Mouse (Mus musculus) neural tube, embryonic 15.5 days (tissue): ENCODE data around the gene Shbg. TPM values are rescaled to one million over a fixed set of nuclear protein-coding genes. Genes with fewer than 3 reads are reported as not detected.

Source experiments
- ATAC-seq: fragments of 200-750 bp; cut with Nextera tagmentation; 2 replicates; pipeline ENCODE4 v1.8.0; 2017; ENCODE audit warnings: mild to moderate bottlenecking, moderate TSS enrichment, moderate library complexity; ENCODE audit not compliant: low FRiP score
- H3K27ac ChIP-seq: fragments of 300-500 bp; sonication (generic); replicated peaks from 2 replicates; pipeline ENCODE4 v1.5.1; 2015; ENCODE audit warnings: mild to moderate bottlenecking, inconsistent platforms
- H3K27me3 ChIP-seq: fragments of 300-500 bp; sonication (generic); replicated peaks from 2 replicates; pipeline ENCODE4 v1.6.1; 2015; ENCODE audit warnings: inconsistent platforms
- H3K36me3 ChIP-seq: fragments of 300-500 bp; sonication (generic); 2 replicates; pipeline ENCODE4 v1.6.1; 2015; ENCODE audit warnings: inconsistent platforms
- H3K4me1 ChIP-seq: fragments of 300-500 bp; sonication (generic); 2 replicates; pipeline ENCODE4 v1.6.1; 2015; ENCODE audit warnings: inconsistent platforms
- H3K4me2 ChIP-seq: fragments of 300-500 bp; sonication (generic); 2 replicates; pipeline ENCODE4 v1.6.1; 2015; ENCODE audit warnings: inconsistent platforms, mild to moderate bottlenecking, moderate library complexity
- H3K4me3 ChIP-seq: fragments of 300-500 bp; sonication (generic); replicated peaks from 2 replicates; pipeline ENCODE4 v1.5.1; 2015; ENCODE audit warnings: mild to moderate bottlenecking, inconsistent platforms
- H3K9ac ChIP-seq: fragments of 300-500 bp; sonication (generic); replicated peaks from 2 replicates; pipeline ENCODE4 v1.6.1; 2015; ENCODE audit warnings: mild to moderate bottlenecking, inconsistent platforms
- H3K9me3 ChIP-seq: fragments of 300-500 bp; sonication (generic); replicated peaks from 2 replicates; pipeline ENCODE4 v1.6.1; 2016; ENCODE audit warnings: inconsistent platforms
- WGBS: fragments of 180-500 bp; shearing (Covaris S2); methylation state at CpG from one replicate; pipeline ENCODE4 v1.1.7; 2015; ENCODE audit warnings: mixed read lengths; 5-methylcytosine and 5-hydroxymethylcytosine counted together
- polyA plus RNA-seq: library from polyadenylated mRNA; unstranded; fragments of >200 nt; fragmentation: Nextera tagmentation; extraction: Ambion mirVana; gene quantifications from 2 replicates; pipeline ENCODE4 v1.2.1, GENCODE M21; 2015

Shbg gene
- polyA plus RNA-seq, result not detected in 2 replicates

- 74% methylated on average over 5 of the region's 5 CpGs for WGBS
- ATAC-seq, result no peak
- Histone ChIP-seq H3K27ac (no peak within 1 kb of the TSS), H3K9me3 (no peaks in the 10 kb centered on the region), H3K4me2 (no peak within 1 kb of the TSS), H3K4me3 (no peak within 1 kb of the TSS), H3K36me3 (no peaks in the 10 kb centered on the region), H3K27me3 (0 out of 2 replicates have a peak, but pooled peaks cover 4% of the 10 kb centered on the region), H3K4me1 (peaks cover 16% of the 10 kb centered on the region), H3K9ac (no peak within 1 kb of the TSS)
These were observed at the start of gene Shbg for GRCm38 (mm10) chr11:69617805-69618204. Gene Shbg (minus strand): TSS chr11:69617905.

GRCm38 (mm10) chr11:69666665-69667005 lies 48.9 kb upstream of the Shbg start:
- Histone ChIP-seq H3K9me3 (no peaks in the 10 kb centered on the region), H3K36me3 (peaks cover 62% of the 10 kb centered on the region), H3K27me3 (no peaks in the 10 kb centered on the region), H3K4me3 (no peak overlapping the region), H3K27ac (no peak overlapping the region), H3K4me2 (no peak overlapping the region), H3K9ac (no peak overlapping the region), H3K4me1 (peaks cover 38% of the 10 kb centered on the region)
- no peak for ATAC-seq
- 91% methylated on average over 3 of the region's 3 CpGs for WGBS

GRCm38 (mm10) chr11:69665961-69666664 lies 48.4 kb upstream of the Shbg start, which contains the start of gene Cd68:
Gene Cd68 (minus strand): TSS chr11:69666153.
- Histone ChIP-seq H3K9ac (no peak within 1 kb of the TSS), H3K36me3 (peaks cover 62% of the 10 kb centered on the region), H3K4me1 (peaks cover 43% of the 10 kb centered on the region), H3K4me2 (no peak within 1 kb of the TSS), H3K27me3 (no peaks in the 10 kb centered on the region), H3K4me3 (no peak within 1 kb of the TSS), H3K27ac (no peak within 1 kb of the TSS), H3K9me3 (no peaks in the 10 kb centered on the region)
- no peak for ATAC-seq
- 39% methylated on average over 7 of the region's 7 CpGs for WGBS

- Histone ChIP-seq H3K9ac (no peak overlapping the region), H3K4me2 (no peak overlapping the region), H3K27ac (no peak overlapping the region), H3K36me3 (peaks cover 62% of the 10 kb centered on the region), H3K27me3 (no peaks in the 10 kb centered on the region), H3K9me3 (no peaks in the 10 kb centered on the region), H3K4me3 (no peak overlapping the region), H3K4me1 (peaks cover 44% of the 10 kb centered on the region)
- ATAC-seq, result no peak
- WGBS, result 78% methylated on average over 9 of the region's 9 CpGs
These were observed 47.8 kb upstream of the Shbg start for GRCm38 (mm10) chr11:69665457-69665960.

GRCm38 (mm10) chr11:69664841-69665240 lies 47.1 kb upstream of the Shbg start:
- Histone ChIP-seq H3K27ac (no peak overlapping the region), H3K9ac (no peak overlapping the region), H3K27me3 (no peaks in the 10 kb centered on the region), H3K9me3 (no peaks in the 10 kb centered on the region), H3K4me3 (no peak overlapping the region), H3K4me2 (no peak overlapping the region), H3K36me3 (peaks cover 61% of the 10 kb centered on the region), H3K4me1 (peaks cover 41% of the 10 kb centered on the region)
- 94% methylated on average over 7 of the region's 7 CpGs for WGBS
- ATAC-seq, result no peak

- Histone ChIP-seq H3K4me1 (peaks cover 31% of the 10 kb centered on the region), H3K27ac (peak overlapping the region; percentile 97; the same call in 1 of the 2 replicates), H3K9ac (no peak overlapping the region), H3K27me3 (no peaks in the 10 kb centered on the region), H3K4me2 (no peak overlapping the region), H3K36me3 (peaks cover 58% of the 10 kb centered on the region), H3K4me3 (no peak overlapping the region), H3K9me3 (no peaks in the 10 kb centered on the region)
- WGBS, result 83% methylated on average over 6 of the region's 6 CpGs
- no peak for ATAC-seq
These were observed 46.1 kb upstream of the Shbg start for GRCm38 (mm10) chr11:69663795-69664194.

GRCm38 (mm10) chr11:69662967-69663671 lies 45.4 kb upstream of the Shbg start:
- peak overlapping the region; percentile 97 for H3K27ac ChIP-seq
- peak overlapping the region; percentile 66 for H3K4me3 ChIP-seq
- H3K9ac ChIP-seq, result peak overlapping the region; percentile 61
- 68% methylated on average over 13 of the region's 13 CpGs for WGBS
- ATAC-seq, result peak; percentile 22
- H3K9me3 ChIP-seq, result no peaks in the 10 kb centered on the region
- peaks cover 28% of the 10 kb centered on the region for H3K4me1 ChIP-seq
- no peaks in the 10 kb centered on the region for H3K27me3 ChIP-seq
- H3K36me3 ChIP-seq, result peaks cover 58% of the 10 kb centered on the region
- H3K4me2 ChIP-seq, result peak overlapping the region; percentile 65

- under 1% methylated on average over 48 of the region's 48 CpGs for WGBS
- peak within 1 kb of the TSS; percentile 61 for H3K9ac ChIP-seq
- peak within 1 kb of the TSS; percentile 66 for H3K4me3 ChIP-seq
- peaks cover 28% of the 10 kb centered on the region for H3K4me1 ChIP-seq
- H3K27me3 ChIP-seq, result no peaks in the 10 kb centered on the region
- peak within 1 kb of the TSS; percentile 65 for H3K4me2 ChIP-seq
- peaks cover 58% of the 10 kb centered on the region for H3K36me3 ChIP-seq
- peak within 1 kb of the TSS; percentile 97 for H3K27ac ChIP-seq
- ATAC-seq, result peak; percentile 95
- no peaks in the 10 kb centered on the region for H3K9me3 ChIP-seq
These were observed 44.7 kb upstream of the Shbg start, which contains the start of gene Mpdu1 for GRCm38 (mm10) chr11:69662213-69662966. Gene Mpdu1 (minus strand): TSS chr11:69662642.

GRCm38 (mm10) chr11:69661221-69661881 lies 43.6 kb upstream of the Shbg start:
- Histone ChIP-seq H3K4me1 (peaks cover 35% of the 10 kb centered on the region), H3K9ac (peak overlapping the region; percentile 61), H3K27me3 (no peaks in the 10 kb centered on the region), H3K4me2 (peak overlapping the region; percentile 65), H3K9me3 (no peaks in the 10 kb centered on the region), H3K27ac (peak overlapping the region; percentile 97; the same call in 1 of the 2 replicates), H3K36me3 (peaks cover 59% of the 10 kb centered on the region), H3K4me3 (peak overlapping the region; percentile 66)
- ATAC-seq, result no peak
- WGBS, result 76% methylated on average over 3 of the region's 3 CpGs

- ATAC-seq, result no peak
- no peak overlapping the region for H3K27ac ChIP-seq
- H3K36me3 ChIP-seq, result peaks cover 52% of the 10 kb centered on the region
- H3K9ac ChIP-seq, result no peak overlapping the region
- 87% methylated on average over 15 of the region's 15 CpGs for WGBS
- H3K4me3 ChIP-seq, result no peak overlapping the region
- no peaks in the 10 kb centered on the region for H3K27me3 ChIP-seq
- peaks cover 35% of the 10 kb centered on the region for H3K4me1 ChIP-seq
- no peaks in the 10 kb centered on the region for H3K9me3 ChIP-seq
- H3K4me2 ChIP-seq, result no peak overlapping the region
These were observed 39.8 kb upstream of the Shbg start for GRCm38 (mm10) chr11:69657462-69657881.
